Mouse (Mus musculus) layer of hippocampus, postnatal 25 days (tissue): ENCODE data around the gene Fbxl15. TPM values are rescaled to one million over a fixed set of nuclear protein-coding genes. Genes with fewer than 3 reads are reported as not detected.

ENCODE experiments used
- DNase-seq, 2 experiments: peaks; one replicate each; pipeline ENCODE4 v3.0.0; 2022; ENCODE audit warnings: mixed read lengths in 2 of 2, low spot score in 1 of 2; ENCODE audit errors: extremely low spot score in 1 of 2
- total RNA-seq, 2 experiments: library from RNA; stranded (reverse); gene quantifications; 2 replicates each; pipeline ENCODE4 v1.2.3; 2021

The Fbxl15 gene
- total RNA-seq, result 10 to 100 TPM; 29.0 to 32.8 TPM

DNA sequence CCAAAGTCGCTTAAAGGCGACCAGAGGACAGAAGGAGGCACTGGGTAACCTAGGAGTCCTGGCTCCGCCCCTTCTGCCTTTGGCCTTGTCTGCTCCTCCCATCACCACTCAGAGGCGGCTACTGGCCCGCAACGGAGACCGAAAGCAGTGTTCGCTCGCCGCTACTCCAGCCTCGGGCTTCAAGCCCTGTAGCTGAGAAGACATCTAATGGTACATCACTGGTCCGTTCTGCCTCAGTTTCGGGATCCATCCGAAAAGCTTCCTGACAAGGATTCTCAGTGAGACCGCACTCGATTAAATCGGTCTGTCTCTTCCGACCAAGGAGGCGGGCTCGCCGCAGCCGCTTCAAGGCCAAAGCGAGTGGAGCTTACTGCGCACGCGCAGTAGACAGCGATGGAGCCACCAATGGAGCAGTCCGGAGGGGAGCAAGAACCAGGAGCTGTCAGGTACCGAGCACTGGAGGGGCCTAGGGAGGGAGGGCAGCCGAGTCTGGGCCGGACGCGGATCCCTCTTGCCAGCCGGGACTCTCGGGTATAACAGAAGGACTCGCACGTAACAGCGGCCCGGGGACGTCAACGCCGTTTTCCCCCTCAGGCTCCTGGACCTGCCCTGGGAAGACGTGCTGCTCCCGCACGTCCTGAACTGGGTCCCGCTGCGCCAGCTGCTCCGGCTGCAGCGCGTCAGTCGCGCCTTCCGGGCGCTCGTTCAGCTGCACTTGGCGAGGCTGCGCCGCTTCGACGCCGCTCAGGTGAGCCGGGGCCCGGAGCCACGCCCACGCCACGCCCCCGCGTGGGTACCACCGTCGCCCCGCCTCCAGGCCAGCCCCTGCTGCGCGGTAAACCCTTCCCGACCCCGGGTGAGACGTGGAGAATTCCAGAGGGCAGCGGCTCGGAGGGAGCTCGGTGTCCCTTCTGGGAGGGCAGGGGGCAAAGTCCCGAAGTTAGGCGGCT lies at the start of gene Fbxl15:
Gene Fbxl15, plus strand, starts transcription at position 104 of the 950 bp plus-strand sequence.
- DNase-seq, result peak; percentile 85 to 93

DNA sequence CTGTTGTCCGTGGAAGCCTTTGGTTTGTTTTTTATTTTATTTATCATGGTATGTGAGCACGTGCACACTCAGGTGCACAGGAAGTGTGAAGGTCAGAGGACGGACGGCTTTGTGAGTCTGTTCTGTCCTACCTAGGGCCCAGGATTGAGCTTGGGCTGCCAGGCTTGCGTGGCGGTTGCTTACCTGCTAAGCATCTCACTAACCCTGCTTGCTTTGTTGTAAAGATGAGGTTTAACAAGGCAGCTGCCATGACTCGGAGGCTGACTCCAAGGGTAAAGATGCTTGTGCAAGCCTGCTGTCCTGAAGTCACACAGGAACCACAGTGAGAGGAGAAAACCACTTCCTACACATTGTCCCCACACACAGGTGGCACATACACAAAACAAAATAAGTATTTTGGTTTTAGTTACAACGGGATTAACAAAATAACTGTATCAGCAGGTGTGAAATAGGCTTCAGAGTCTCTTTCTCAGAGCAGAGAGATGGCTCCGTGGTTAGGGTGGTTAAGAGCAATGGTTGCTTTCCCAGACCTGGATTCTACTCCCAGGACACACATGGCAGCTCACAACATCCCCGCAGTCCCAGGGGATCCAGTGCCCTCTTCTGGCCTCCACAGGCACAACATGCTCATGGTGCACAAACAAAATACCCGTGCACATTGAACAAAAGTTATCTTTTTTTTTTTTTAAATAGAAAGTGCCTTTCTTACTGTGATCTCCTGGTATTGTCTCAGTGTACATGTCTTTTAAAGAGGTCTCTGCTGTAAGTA lies 45.7 kb upstream of the Fbxl15 start:
- no peak for DNase-seq

DNA sequence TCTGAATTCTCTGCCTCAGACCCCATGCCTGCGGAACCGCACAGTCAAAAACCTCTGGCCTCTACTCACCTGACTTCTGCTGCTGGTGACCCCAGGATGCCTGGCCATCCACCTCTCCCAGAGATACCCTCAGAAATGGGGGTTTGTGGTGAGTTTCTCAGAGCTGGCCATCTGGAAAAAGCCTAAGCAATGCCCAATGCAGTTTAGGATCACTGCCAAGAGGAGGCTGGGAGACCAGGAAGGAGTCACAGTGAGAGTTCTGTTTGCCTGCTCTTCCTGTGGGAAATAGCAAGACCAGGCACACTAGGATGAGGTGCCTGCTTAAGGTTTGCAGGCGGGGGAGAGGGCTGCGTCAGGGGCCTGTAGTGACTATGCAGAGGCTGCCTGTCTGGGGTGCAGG lies 43.3 kb upstream of the Fbxl15 start:
- no peak for DNase-seq

DNA sequence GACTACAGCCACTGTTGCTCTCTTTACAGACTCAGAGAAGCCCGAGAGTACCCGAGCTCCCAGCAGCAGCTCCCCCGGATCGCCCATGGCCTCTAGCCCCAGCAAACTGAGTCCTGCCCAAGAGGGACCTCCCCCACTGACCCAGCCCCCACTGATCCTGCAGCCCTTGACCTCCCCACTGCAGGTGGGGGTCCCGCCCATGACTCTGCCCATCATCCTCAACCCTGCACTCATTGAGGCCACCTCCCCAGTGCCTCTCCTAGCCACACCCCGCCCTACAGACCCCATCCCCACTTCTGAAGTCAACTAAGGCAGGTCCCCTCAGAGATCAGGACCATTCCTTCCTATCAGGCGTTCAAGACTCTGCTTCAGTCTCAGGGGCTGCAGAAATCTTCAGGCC lies 42.4 kb upstream of the Fbxl15 start:
- DNase-seq, result no peak

DNA sequence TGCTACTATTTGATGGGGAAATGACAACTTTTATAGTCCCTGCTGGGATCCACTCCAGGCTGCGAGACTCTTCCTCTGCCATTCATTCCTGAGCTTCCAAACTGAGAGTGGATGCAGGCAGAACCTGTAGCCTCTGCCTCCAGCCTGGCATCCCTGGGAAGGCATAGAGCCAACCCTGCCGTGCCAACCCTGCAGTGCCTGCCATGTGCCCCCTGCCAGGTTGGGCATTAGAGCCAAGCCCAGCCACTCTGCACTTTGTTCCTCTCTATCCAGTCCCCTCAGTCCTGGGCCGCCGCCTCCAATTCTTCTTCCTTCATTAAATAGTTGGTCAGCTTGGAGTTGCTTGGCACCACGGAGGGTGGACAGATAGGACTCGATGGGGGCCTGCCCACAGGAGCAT lies 41.9 kb upstream of the Fbxl15 start:
- no peak for DNase-seq

DNA sequence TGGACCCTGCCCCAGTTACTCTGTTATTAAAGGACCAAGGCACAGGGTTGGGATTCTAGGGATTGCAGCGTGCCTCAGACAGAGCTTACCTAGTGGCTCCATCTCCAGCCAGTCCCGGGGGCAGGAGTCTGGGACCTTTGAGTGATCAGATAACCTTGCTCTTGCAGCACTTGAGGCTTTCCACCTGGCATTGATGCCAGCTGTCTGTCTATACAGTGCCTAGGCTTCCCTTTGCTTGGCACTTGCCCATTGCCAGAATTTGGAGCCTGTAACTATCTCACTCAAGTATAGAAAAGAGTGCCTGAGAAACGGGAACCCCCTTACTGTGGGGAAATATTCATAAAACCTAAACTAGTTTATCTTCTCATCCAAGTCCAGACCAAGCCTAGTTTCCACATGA lies 41.1 kb upstream of the Fbxl15 start:
- no peak for DNase-seq

DNA sequence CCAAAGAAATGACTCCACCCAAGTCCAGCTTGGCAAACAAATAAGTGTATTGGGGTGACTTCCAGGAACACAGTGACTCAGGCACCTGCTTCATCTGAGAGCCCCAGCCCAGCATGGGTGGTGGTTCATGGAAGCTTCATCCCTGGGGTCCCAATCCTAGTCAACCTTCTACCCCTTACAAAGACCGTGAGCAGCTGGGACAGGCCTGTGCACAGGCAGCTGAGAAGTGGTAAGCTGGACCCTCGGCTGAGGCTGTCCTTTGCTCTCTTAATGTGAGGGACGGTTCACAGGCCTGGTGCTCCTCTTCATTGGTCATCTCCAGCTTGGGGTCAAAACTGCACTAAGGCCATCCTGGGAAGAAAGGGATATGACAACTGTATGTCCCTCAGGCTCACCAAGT lies 40.4 kb upstream of the Fbxl15 start:
- DNase-seq, result no peak

DNA sequence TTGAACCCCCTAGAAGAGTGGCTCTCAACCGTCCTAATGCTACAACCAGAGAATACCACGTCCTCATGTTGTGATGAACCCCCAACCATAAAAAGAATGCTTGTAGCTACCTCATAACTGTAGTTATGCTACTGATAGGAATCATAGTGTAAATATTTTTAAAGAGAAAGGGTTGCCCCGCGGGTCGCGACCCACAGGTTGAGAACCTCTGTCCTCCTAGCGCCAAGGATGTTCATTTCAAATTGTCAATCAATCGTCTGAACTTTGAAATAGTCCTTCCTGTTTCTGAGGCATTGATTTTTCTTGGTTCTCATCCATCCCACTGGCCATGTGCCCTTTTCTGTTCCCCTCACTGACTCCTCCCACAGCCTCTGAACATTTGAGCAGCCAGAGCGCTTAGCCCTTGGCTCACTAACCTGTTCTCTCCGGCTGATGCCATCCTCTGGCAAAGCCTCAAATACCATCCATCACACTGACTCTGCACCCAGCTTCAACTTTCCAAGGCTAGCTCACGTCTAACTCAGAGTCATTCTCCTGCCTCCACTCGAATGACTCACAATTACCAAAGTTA lies 37.4 kb upstream of the Fbxl15 start:
- DNase-seq, result no peak

DNA sequence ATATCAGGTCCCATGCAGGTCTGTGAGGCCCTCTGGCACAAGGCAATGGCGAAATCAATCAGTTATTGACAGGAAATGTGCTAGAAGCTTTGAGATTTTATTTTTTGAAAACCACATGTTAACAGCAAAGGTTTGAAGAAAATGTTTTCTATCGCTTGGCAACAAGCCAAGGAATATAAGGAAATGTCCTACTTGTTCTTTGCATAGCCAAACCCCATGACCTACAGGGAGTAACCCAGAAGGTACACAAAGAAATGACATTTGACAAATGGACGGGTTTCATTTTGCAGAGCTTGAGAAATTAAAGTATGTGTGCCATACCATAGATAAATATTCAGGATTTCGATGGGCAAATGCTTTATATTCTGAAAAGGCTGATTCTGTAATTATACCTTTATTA lies 31.0 kb upstream of the Fbxl15 start:
- DNase-seq, result no peak

DNA sequence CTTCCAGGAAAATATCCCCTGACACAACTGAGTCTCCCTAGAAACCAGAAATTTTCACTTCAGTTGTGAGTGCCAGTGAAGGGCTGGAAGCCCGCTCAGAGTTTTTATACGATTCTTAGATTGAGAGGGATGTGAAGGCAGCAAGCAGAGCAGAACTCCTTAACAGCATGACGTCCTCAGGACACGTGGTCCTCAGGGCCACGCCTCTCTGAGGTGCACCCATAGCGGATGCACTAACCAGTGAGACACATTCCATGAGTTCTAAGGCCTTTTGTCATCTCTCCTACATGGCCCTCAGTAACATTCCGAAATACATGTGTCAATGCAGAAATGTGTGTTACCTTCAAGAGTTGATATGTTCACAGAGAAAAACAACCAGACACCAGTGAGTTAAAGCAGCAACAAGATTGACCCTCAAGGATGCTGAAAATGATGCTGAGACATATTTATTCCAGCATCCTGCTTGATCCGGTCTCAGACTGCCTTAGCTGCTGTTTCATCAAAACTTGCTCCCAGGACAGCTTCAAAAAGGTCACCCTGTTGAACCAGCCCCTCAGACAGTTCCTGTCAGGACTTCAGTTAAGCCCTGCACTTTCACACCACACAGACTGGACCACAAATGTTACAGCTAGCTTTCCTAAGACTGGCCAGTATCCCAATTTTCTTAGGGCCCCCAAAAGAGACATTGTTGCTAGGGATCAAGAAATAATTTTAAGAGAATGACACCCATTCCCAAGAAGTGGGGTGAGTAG lies 27.5 kb upstream of the Fbxl15 start:
- DNase-seq, result no peak

DNA sequence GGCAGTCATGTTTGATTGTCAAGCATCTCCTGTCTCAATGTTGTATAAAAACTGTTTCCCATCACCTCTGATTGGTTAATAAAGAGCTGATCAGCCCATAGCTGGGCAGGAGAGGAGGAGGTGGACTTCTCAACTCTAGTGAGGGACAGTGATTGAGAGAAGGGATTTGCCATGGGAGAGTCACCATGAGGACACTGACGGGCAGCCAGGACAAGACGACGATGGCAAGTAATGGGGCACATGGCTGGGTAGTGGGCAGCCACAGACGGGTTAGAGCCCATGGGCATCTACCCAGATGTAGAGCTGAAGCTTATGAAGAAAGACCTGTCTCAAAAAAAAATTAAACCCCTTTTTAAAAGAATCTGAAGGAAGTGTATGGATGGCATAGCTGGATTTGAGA lies 25.4 kb upstream of the Fbxl15 start:
- no peak for DNase-seq

DNA sequence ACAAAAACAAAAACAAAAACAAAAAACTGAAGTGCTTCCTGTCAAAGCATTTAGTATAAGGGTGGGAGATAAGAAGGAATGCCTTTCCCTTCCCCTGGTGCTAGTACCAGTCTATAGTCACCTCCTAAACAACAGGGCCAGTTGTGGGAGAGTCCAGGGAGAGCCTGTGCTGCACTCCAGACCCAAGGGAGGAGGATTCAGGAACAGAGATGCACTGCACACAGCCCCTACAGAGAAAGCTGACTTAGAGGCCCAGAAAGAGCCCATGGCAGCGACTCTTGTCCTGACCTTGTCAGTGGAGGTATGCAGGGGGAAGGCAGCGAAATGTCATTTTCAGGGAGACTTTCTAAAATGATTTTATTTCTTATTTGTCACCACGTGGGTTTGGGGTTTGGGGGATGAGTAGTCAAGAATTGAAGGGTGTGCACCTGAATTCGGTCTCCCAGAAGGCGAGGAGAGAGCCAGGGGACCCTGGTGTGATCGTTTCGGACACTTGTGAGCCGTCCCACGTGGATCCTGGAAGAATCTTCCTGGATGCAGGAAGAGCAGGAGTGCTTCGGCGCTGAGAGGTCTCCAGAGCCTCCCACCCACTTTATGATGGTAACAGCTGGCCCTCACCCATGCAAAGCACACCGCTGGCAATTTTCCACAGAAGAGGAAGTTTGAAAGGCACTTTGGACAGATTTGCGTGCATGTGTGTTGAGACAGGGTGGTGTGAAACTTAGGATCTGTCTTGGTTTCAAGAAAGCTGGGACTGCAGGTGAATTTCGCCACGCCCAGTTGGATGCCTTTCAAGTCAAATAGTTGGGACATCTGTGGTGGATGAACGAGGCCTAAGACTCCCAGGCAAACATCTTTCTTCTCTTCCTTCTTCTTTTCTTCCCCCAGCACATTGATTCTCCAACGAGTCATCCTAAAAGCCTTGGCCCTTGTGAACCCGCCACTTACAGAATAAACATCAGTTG lies 24.5 kb upstream of the Fbxl15 start:
- no peak for DNase-seq

DNA sequence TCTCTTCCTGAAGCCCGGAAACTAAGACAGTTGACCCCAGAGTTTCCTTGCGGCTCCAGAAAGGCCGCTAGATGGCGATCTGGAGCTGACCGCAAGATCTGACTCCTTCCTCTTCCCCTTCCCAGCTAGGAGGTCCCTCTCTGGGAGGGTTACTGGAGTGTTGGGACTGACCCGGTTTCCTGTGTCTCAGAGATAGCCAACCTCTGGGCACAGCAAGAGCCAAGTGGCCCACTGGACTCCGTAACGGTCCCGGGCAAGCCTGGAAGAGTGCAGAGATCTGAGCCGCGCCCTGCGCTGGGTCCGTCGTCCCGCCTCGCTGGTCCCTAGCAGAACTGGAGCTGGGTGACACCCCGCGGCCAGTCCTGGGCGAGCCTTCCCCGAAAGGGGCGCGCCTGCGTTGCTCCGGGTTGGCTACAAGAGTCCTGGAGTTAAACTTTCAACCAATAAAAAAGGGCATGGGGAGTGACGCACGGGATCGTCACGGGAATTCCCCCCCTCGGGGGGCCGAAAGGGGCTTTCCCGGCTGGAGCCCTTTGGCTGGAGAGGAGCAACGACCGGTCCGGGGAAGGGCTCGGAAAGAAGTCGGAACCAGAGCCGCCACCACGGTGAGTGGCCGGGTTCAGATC lies 23.7 kb upstream of the Fbxl15 start, which contains the start of gene Nfkb2:
Gene Nfkb2, plus strand, starts transcription at position 105 of the 626 bp plus-strand sequence.
- peak; percentile 54 to 82 for DNase-seq

DNA sequence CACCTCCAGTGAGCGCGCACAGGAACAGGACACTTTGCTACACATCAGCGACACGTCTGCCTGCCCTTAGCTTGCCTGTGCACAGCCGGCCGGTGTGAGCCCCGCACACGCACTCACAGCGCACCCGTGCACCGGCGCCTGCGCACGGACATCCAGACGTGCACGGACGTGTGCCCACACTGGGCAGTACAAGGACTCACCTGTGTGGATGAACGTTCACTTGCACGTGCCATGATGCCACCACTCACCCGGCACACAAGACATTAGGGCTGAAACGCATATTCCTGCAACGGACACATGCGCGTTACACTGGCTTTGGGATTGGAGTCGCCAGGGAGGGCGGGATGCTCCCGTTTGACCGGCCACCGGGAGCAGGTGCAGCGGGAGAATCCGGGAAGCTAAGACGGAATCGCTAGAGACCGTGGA lies 23.1 kb upstream of the Fbxl15 start:
- no peak for DNase-seq

DNA sequence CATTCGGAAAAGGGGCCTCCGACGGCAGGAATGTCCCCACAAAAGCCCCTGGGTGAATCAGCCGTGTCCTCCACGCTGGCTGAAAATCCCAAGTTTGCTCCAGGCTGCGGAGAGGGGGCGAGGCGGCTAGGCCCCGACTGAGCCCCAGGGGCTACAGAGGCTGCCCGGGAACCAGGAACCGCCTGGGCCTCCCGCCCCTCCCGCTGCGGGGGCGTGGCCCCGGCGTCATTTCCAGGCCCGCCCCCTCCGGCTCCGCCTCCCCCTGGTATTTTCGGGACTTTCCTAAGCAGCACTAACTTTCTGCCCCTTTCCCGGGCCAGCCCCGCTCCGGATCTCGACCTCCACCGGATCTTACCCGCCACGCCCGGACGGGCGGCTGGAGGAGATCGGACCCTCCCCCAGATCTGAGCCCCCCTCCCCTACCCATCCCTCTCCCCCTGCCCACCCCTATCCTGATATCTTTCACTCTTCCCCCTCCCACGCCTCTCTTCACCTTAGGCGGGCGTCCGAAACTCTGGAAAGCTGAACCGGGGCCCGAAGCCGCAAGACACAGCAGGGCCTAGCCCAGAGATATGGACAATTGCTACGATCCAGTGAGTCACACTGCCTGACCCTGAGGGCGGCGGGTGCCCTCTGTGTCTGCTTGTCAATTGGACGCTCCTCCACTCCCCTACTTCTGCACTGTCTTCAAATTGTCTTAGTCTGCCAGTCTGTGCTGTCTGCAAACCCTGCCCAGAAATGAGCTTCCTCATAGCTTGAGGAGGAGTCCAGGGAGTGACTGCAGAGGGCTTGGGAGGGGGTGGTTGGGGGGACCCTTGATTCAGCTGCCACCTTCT lies 22.3 kb upstream of the Fbxl15 start:
- no peak for DNase-seq

DNA sequence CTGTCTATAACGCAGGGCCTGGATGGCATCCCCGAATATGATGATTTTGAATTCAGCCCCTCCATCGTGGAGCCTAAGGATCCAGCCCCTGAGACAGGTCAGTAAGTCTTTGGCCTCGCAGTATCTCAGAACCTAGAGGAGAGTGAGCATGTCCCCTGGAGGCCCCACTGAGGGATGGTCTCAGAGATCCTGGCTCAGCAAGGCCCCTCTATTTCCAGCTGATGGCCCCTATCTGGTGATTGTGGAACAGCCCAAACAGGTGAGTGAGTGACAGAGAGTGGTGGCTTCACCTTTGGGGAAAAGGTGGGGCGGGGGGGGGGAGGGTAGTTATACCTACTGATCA lies 21.7 kb upstream of the Fbxl15 start:
- no peak for DNase-seq

DNA sequence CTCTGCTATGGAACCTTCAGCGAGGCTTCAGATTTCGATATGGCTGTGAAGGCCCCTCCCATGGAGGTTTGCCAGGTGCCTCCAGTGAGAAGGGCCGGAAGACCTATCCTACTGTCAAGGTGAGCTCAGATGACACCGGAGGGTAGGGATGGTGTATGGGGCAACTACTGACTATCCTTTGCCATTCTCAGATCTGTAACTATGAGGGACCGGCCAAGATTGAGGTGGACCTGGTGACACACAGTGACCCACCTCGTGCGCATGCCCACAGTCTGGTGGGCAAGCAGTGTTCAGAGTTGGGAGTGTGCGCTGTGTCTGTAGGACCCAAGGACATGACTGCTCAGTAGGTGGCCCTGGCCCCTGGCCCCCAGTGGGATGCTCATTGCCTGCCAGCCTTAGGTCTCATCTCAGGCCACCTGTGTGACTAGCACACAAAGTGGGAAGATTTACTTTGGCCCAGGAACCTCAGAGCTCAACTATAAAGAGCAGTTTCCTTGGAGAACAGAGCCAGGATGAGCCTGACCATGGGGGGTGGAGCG lies 21.2 kb upstream of the Fbxl15 start:
- no peak for DNase-seq

DNA sequence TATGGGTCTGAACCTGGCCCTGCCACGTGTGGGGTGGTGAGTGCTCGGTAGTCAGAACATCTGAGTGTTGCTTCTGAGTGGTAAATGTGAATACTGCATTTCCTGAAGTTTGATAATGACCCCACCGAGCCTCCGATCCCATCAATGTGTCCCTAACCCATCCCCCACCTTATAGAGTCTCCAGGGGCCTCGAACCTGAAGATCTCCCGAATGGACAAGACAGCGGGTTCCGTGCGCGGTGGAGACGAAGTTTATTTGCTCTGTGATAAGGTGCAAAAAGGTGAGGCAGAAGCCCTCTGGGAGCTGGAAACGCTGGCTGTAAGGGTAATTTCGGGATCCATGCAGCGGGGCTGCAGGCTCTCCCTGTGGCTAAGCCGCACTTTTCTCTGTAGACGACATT lies 20.2 kb upstream of the Fbxl15 start:
- no peak for DNase-seq
